Mouse (Mus musculus) lung, postnatal 25 days (tissue): ENCODE measurements around the gene Cdk6.

Source experiments
- DNase-seq: peaks from one replicate; pipeline ENCODE4 v3.0.0; 2022; ENCODE audit warnings: low spot score

Cdk6 gene

DNA sequence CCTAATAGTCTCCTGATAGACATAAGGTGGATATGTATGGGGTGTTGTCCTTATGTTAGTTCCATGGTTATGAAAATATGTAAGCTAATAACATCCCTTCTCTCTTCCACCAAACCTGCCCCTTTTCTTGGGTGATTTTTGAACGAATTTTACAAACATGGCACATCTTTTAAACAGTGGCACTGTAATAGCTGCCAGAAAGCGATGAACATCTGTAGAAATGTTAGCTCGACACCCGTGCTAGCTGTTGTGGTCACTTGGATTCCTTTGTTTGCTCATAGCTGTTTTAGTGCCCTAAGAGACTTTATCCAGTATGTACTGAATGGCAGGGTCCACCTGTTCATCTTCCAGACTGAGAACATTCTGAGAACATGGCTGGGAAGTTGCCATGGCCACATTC lies 230.0 kb downstream of the Cdk6 start, which contains the start of gene 1700109H08Rik:
Gene 1700109H08Rik, plus strand, starts transcription at position 301 of the 400 bp plus-strand sequence.
- no peak for DNase-seq

DNA sequence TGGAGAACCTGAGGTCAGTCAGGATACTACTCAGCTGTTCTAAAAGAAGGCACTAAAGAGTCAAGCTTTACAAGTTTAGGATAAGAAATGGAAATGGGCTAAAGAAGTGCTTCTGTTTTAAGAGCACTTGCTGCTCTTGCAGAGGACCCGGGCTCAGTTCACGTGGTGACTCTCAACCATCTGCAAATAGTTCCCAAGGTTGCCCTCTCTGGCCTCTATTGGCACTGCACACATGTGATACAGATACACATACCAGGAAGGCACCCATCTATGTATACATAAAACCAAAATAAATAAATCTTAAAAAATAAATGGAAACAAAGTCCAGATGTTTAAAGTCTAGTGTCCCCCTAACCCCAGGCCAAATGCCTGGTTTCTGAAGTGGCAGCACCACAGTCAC lies 233.5 kb downstream of the Cdk6 start:
- no peak for DNase-seq

DNA sequence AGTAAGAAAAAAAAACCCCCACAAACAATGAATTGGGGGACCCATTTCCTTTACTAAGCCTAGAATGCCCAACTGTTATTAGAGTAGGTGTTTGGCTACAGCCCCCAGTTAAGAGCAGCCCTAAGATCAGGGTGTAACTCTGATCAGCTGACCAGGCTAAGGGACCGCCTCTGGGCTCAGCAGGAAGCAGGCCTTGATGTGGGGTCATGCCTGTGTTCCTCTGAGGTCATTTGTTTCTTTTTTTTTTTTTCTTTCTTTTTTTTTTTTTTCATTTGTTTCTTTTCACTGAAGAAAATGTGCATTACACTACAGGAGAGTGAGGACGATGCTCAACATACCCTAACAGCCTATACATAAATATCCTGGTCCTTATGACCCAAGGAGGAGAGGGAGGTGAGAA lies 236.7 kb downstream of the Cdk6 start:
- no peak for DNase-seq

DNA sequence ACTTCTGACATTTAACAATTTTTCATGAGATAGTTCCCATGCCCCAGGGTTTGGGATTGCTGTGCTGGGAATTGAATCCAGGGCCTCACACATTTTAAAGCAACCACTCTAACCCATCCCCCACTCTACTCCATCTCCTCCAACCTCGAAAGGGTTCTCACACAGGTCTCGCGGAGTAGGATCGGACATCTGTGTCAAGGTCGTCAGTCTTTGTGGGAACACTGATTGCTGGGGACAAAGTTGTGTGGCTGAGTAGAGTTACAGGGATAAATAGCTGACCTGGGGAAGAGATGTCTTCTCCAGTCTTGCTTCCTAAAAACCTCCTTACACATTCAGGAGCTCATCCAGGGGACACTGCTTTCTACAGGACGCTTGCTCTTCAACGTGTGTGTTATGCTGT lies 237.8 kb downstream of the Cdk6 start:
- no peak for DNase-seq
